9 mouse cellular contexts compared by ENCODE assay signal in the genomic region with DNA sequence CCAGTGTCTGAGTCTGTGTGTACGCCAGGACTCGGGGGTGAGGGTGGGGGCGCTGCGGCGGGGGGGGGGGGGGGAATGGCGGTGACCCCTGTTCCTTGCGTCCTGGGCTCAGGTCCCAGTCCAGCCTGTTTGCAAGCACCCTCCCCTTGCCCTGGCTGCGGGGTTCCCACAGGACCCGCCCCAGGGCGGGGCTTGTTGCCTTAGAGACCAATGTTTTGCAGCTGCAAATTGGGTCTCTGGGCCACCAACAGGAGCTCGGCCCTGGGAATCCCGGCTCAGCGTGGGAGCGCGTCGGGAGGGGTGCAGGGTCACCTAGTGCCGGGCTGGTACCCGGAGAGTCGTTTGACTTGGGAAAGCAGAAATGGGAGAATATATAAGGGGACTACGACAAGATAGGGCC. TPM values are rescaled to one million over a fixed set of nuclear protein-coding genes. Genes with fewer than 3 reads are reported as not detected.
DNase-seq lines count a peak whose midpoint lies in the region; ATAC-seq and TF ChIP-seq lines count a peak whose summit lies in the region.
"Had no signal": no experiment of that assay in that cellular context is flagged by ENCODE, and none has a peak within 500 bp of the region (broad histone marks: within the 10 kb centered on the region; RNA-seq: fewer than 3 reads in every experiment).

No protein-coding gene starts in this region.

- H3K4me2 ChIP-seq in forebrain, embryonic 15.5 days (replicated peaks) = peak overlapping the region; percentile 83
- peak overlapping the region; percentile 55 for H3K4me2 ChIP-seq in lung, postnatal 0 days (replicated peaks; ENCODE audit: low read depth, low read length)

- H3K4me3 ChIP-seq in forebrain, embryonic 15.5 days = peak overlapping the region; percentile 46
- peak overlapping the region; percentile 34 for H3K4me3 ChIP-seq in lung, postnatal 0 days (ENCODE audit: low read depth, low read length)

- no peak for TF ChIP-seq CTCF in lung, postnatal 0 days (IDR thresholded peaks at IDR 0.05)

- peaks cover 19% of the 10 kb centered on the region for H3K4me1 ChIP-seq in forebrain, embryonic 15.5 days
- H3K4me1 ChIP-seq in lung, postnatal 0 days (ENCODE audit: insufficient read depth, low read depth, low read length) = peaks cover 8% of the 10 kb centered on the region

- TF ChIP-seq EP300 in lung, postnatal 0 days (IDR thresholded peaks at IDR 0.05) = no peak

- under 1% methylated on average over 20 of the region's 20 CpGs for WGBS in forebrain, embryonic 15.5 days
- under 1% methylated on average over 19 of the region's 20 CpGs for WGBS in lung, postnatal 0 days

- H3K27ac ChIP-seq in forebrain, embryonic 15.5 days (replicated peaks) = peak overlapping the region; percentile 31; the same call in 1 of the 2 replicates
- peak overlapping the region; percentile 91 for H3K27ac ChIP-seq in lung, postnatal 0 days (ENCODE audit: low read length)

- DNase-seq in NIH3T3 (ENCODE audit: low read depth) (peak; percentile 81), adipocyte (ENCODE audit: low spot score) (no peak)
- peak; percentile 72 for DNase-seq in cerebellum, adult 11-12 months
- peak; percentile 88 for DNase-seq in heart, postnatal 25 days (ENCODE audit: low spot score)
- DNase-seq in kidney, postnatal 4 days = peak; percentile 92 to 94
- DNase-seq in lung, postnatal 0 days (ENCODE audit: low spot score) = peak; percentile 93
- peak; percentile 84 for DNase-seq in ovary, postnatal 36 days (ENCODE audit: low spot score)

- no peaks in the 10 kb centered on the region for H3K9me3 ChIP-seq in forebrain, embryonic 15.5 days
- H3K9me3 ChIP-seq in lung, postnatal 0 days (ENCODE audit: low read length) = no peaks in the 10 kb centered on the region

- ATAC-seq in forebrain, embryonic 15.5 days (replicated peaks) = peak; percentile 62
- ATAC-seq in lung, postnatal 0 days = peak; percentile 87

- no peaks in the 10 kb centered on the region for H3K36me3 ChIP-seq in forebrain, embryonic 15.5 days
- no peaks in the 10 kb centered on the region for H3K36me3 ChIP-seq in lung, postnatal 0 days (ENCODE audit: insufficient read depth, low read length)

- no peak overlapping the region for H3K9ac ChIP-seq in forebrain, embryonic 15.5 days (replicated peaks)
- peak overlapping the region; percentile 30 for H3K9ac ChIP-seq in lung, postnatal 0 days (replicated peaks; ENCODE audit: low read depth)

- intact Hi-C loops in heart, postnatal 25 days (cut with DNase I) = no loop called here

- H3K27me3 ChIP-seq in forebrain, embryonic 15.5 days = no peaks in the 10 kb centered on the region
- H3K27me3 ChIP-seq in lung, postnatal 0 days (replicated peaks; ENCODE audit: insufficient read depth, low read length) = no peaks in the 10 kb centered on the region

RNA-seq across cellular contexts. Expression of a gene that starts 16.5 kb away (rescaled TPM):
- polyA plus RNA-seq in forebrain, embryonic 15.5 days (2015; fragmentation: Nextera tagmentation; extraction: Ambion mirVana) = 0.11 TPM in 2 replicates
- total RNA-seq in heart, postnatal 25 days (2021) = under 1 TPM; 0.59 to 0.81 TPM
- 0.17 and 0.44 TPM in 2 replicates for polyA plus RNA-seq in lung, postnatal 0 days (2015; fragmentation: Nextera tagmentation; extraction: Ambion mirVana)

RNA-seq across cellular contexts. Expression of a gene that starts 18.2 kb away (rescaled TPM):
- polyA plus RNA-seq in forebrain, embryonic 15.5 days (2015; fragmentation: Nextera tagmentation; extraction: Ambion mirVana) = 94.6 and 95.4 TPM in 2 replicates
- 10 to 100 TPM; 40.7 to 45.1 TPM for total RNA-seq in heart, postnatal 25 days (2021)
- 51.0 and 57.8 TPM in 2 replicates for polyA plus RNA-seq in lung, postnatal 0 days (2015; fragmentation: Nextera tagmentation; extraction: Ambion mirVana)

RNA-seq across cellular contexts. Expression of a gene that starts 32.9 kb away (rescaled TPM):
- polyA plus RNA-seq in forebrain, embryonic 15.5 days (2015; fragmentation: Nextera tagmentation; extraction: Ambion mirVana) = 23.9 and 24.0 TPM in 2 replicates
- 1 to 10 TPM; 9.1 to 9.7 TPM for total RNA-seq in heart, postnatal 25 days (2021)
- polyA plus RNA-seq in lung, postnatal 0 days (2015; fragmentation: Nextera tagmentation; extraction: Ambion mirVana) = 6.5 and 7.6 TPM in 2 replicates

RNA-seq across cellular contexts. Expression of a gene that starts 33.2 kb away (rescaled TPM):
- polyA plus RNA-seq in forebrain, embryonic 15.5 days (2015; fragmentation: Nextera tagmentation; extraction: Ambion mirVana) = 2.6 and 2.7 TPM in 2 replicates
- total RNA-seq in heart, postnatal 25 days (2021) = 10 to 100 TPM; 36.5 to 40.5 TPM
- polyA plus RNA-seq in lung, postnatal 0 days (2015; fragmentation: Nextera tagmentation; extraction: Ambion mirVana) = 4.1 and 4.2 TPM in 2 replicates

RNA-seq across cellular contexts. Expression of a gene that starts 43.9 kb away (rescaled TPM):
- polyA plus RNA-seq in forebrain, embryonic 15.5 days (2015; fragmentation: Nextera tagmentation; extraction: Ambion mirVana) = 123 and 127 TPM in 2 replicates
- total RNA-seq in heart, postnatal 25 days (2021) = 100 to 1,000 TPM; 124 to 136 TPM
- polyA plus RNA-seq in lung, postnatal 0 days (2015; fragmentation: Nextera tagmentation; extraction: Ambion mirVana) = 23.8 and 26.6 TPM in 2 replicates
- total RNA-seq: neutrophil, adult 5-6 weeks had no signal
